Mouse (Mus musculus): ENCODE measurements around the gene Zc3h4. TPM values are rescaled to one million over a fixed set of nuclear protein-coding genes. Genes with fewer than 3 reads are reported as not detected.

Zc3h4 gene
- total RNA-seq, 2 experiments from 2014 or later: 36.8 to 39.3 TPM

GRCm38 (mm10) chr7:16441241-16441640 is 40.5 kb downstream of the Zc3h4 start:
- no peak for DNase-seq

GRCm38 (mm10) chr7:16451656-16452055 is 50.9 kb downstream of the Zc3h4 start:
- DNase-seq: no peak

GRCm38 (mm10) chr7:16452587-16453073 is 51.9 kb downstream of the Zc3h4 start, which contains the start of gene Tmem160:
TSS of gene Tmem160 (plus strand) at chr7:16452779.
- DNase-seq: peak; percentile 89

- peak; percentile 47 for DNase-seq
Measured at GRCm38 (mm10) chr7:16453118-16453711, 52.5 kb downstream of the Zc3h4 start.

GRCm38 (mm10) chr7:16455016-16455415 is 54.3 kb downstream of the Zc3h4 start:
- no peak for DNase-seq

GRCm38 (mm10) chr7:16456289-16456688 is 55.6 kb downstream of the Zc3h4 start:
- no peak for DNase-seq

- no peak for DNase-seq
Measured at GRCm38 (mm10) chr7:16460566-16460965, 59.9 kb downstream of the Zc3h4 start.

GRCm38 (mm10) chr7:16461151-16461550 is 60.4 kb downstream of the Zc3h4 start:
- DNase-seq: no peak

GRCm38 (mm10) chr7:16461705-16462104 is 61.0 kb downstream of the Zc3h4 start:
- no peak for DNase-seq

- peak; percentile 94 for DNase-seq
Measured at GRCm38 (mm10) chr7:16463214-16463613, 62.5 kb downstream of the Zc3h4 start.

- peak; percentile 83 for DNase-seq
Measured at GRCm38 (mm10) chr7:16465160-16465559, 64.5 kb downstream of the Zc3h4 start.

GRCm38 (mm10) chr7:16465568-16465967 is 64.9 kb downstream of the Zc3h4 start:
- no peak for DNase-seq

- no peak for DNase-seq
Measured at GRCm38 (mm10) chr7:16466565-16466964, 65.9 kb downstream of the Zc3h4 start.

GRCm38 (mm10) chr7:16468115-16468514 is 67.4 kb downstream of the Zc3h4 start:
- no peak for DNase-seq

- DNase-seq: no peak
Measured at GRCm38 (mm10) chr7:16471549-16471948, 70.8 kb downstream of the Zc3h4 start.

GRCm38 (mm10) chr7:16472116-16472709 is 71.5 kb downstream of the Zc3h4 start:
- no peak for DNase-seq

GRCm38 (mm10) chr7:16473847-16474246 is 73.1 kb downstream of the Zc3h4 start:
- DNase-seq: no peak

- peak; percentile 46 for DNase-seq
Measured at GRCm38 (mm10) chr7:16474445-16474844, 73.7 kb downstream of the Zc3h4 start.

- no peak for DNase-seq
Measured at GRCm38 (mm10) chr7:16475321-16475720, 74.6 kb downstream of the Zc3h4 start.

GRCm38 (mm10) chr7:16475764-16476599 is 75.3 kb downstream of the Zc3h4 start:
- DNase-seq: no peak

GRCm38 (mm10) chr7:16476600-16476989 is 75.9 kb downstream of the Zc3h4 start:
- DNase-seq: peak; percentile 59

GRCm38 (mm10) chr7:16477628-16478027 is 76.9 kb downstream of the Zc3h4 start, which contains the start of gene Npas1:
TSS of gene Npas1 (minus strand) at chr7:16477728.
- DNase-seq: no peak

All from heart, postnatal 4 days (tissue).